Mouse (Mus musculus): ENCODE data around the gene Acvr1. TPM values are rescaled to one million over a fixed set of nuclear protein-coding genes. Genes with fewer than 3 reads are reported as not detected.

The Acvr1 gene
- polyA plus RNA-seq, 1 experiment from 2014 or later: 5.5 TPM

DNA sequence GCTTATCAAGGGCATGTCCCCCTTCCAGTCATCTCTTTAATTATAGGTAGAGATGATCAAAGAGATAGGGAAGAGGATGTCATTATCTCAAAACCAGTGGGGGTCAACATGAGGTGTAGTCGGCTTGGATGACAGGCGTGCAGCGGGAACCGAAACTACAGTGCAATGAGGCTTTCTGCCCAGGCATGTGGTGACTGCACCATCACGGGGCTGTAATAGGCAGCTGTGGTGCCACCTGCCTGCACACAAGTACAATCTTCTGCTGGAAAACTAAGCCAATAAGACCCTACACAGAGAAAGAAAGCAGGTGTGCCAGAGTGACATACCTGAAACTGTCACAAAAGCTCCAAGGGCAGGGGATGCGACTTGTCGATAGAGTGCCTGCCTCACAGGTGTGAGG is 96.7 kb downstream of the Acvr1 start:
- Histone ChIP-seq H3K4me3 (replicated peaks; ENCODE audit: low read depth, low read length) (no peak overlapping the region), H3K4me1 (replicated peaks; ENCODE audit: insufficient read depth, low read length) (no peaks in the 10 kb centered on the region), H3K27me3 (ENCODE audit: insufficient read depth, low read length) (no peaks in the 10 kb centered on the region), H3K9me3 (replicated peaks; ENCODE audit: low read length) (peaks cover 6% of the 10 kb centered on the region; the same call in 1 of the 2 replicates), H3K9ac (ENCODE audit: low read depth, low read length) (no peak overlapping the region), H3K36me3 (ENCODE audit: insufficient read depth, low read length) (peaks cover 30% of the 10 kb centered on the region), H3K27ac (no peak overlapping the region), H3K4me2 (ENCODE audit: low read length) (no peak overlapping the region)
- DNase-seq (ENCODE audit: low spot score): no peak
- ATAC-seq (replicated peaks; ENCODE audit: low FRiP score, low read depth): no peak
- 93% methylated on average over 7 of the region's 7 CpGs for WGBS
- no peak for TF ChIP-seq CTCF (IDR thresholded peaks at IDR 0.05; ENCODE audit: low read depth)

DNA sequence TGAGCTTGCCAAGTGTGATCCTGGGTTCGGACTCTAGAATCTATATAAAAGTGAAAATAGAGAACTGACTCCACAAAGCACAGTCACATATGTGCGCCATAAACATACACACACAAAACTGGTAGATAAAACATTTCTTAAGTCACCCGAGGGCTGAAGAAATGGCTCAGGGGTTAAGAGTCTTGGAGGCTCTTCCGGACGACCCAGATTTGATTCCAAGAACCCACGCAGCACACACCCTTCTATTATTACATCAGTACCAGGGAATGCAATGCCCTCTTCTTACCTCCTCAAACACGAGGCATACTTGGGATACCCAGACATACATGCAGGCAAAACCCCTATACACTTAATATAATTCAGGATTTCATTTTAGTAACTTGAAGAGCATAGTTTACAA is 97.1 kb downstream of the Acvr1 start, which contains the start of gene Gm17409:
TSS of gene Gm17409 (plus strand) at position 301 of the 400 bp plus-strand sequence.
- 86% methylated on average over 7 of the region's 7 CpGs for WGBS
- TF ChIP-seq CTCF (IDR thresholded peaks at IDR 0.05; ENCODE audit: low read depth): no peak
- no peak within 1 kb of the TSS for H3K9ac ChIP-seq (ENCODE audit: low read depth, low read length)
- ATAC-seq (replicated peaks; ENCODE audit: low FRiP score, low read depth) (no peak), DNase-seq (ENCODE audit: low spot score) (no peak)
- no peak within 1 kb of the TSS for H3K27ac ChIP-seq
- H3K36me3 ChIP-seq (ENCODE audit: insufficient read depth, low read length): peaks cover 32% of the 10 kb centered on the region
- peaks cover 6% of the 10 kb centered on the region; the same call in 1 of the 2 replicates for H3K9me3 ChIP-seq (replicated peaks; ENCODE audit: low read length)
- no peak within 1 kb of the TSS for H3K4me3 ChIP-seq (replicated peaks; ENCODE audit: low read depth, low read length)
- no peak within 1 kb of the TSS for H3K4me2 ChIP-seq (ENCODE audit: low read length)
- no peaks in the 10 kb centered on the region for H3K27me3 ChIP-seq (ENCODE audit: insufficient read depth, low read length)
- H3K4me1 ChIP-seq (replicated peaks; ENCODE audit: insufficient read depth, low read length): no peaks in the 10 kb centered on the region

DNA sequence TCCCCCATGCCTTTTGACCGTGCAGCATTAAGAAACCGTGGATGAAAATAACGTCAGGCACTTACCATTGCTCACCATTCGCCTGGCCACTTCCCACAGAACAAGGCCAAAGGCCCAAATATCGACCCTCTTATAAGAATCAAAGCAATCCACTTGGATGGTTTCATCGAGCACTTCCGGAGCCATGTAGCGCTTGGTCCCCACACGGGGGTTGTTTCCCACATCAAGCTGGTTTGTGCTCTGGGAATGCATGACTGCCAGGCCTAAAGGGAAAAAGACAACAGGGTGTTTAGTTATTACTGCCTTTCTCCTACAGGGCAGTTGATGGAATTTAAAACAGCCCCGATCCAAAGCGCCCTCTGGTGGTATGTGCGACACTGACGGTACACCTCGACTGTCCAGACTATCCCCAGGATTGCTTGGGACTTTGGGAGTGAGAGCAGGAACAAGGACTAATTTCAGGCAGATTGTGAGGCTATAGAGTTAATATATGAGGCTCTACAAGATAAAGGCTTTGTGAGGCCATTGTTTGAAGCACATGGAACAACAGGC is 108.1 kb downstream of the Acvr1 start:
- Histone ChIP-seq H3K36me3 (ENCODE audit: insufficient read depth, low read length) (peaks cover 15% of the 10 kb centered on the region; the same call in 1 of the 2 replicates), H3K27me3 (ENCODE audit: insufficient read depth, low read length) (no peaks in the 10 kb centered on the region), H3K4me3 (replicated peaks; ENCODE audit: low read depth, low read length) (no peak overlapping the region), H3K4me1 (replicated peaks; ENCODE audit: insufficient read depth, low read length) (no peaks in the 10 kb centered on the region), H3K4me2 (ENCODE audit: low read length) (no peak overlapping the region), H3K27ac (no peak overlapping the region), H3K9ac (ENCODE audit: low read depth, low read length) (no peak overlapping the region), H3K9me3 (replicated peaks; ENCODE audit: low read length) (no peaks in the 10 kb centered on the region)
- TF ChIP-seq CTCF (IDR thresholded peaks at IDR 0.05; ENCODE audit: low read depth): peak; percentile 56
- 89% methylated on average over 14 of the region's 14 CpGs for WGBS
- ATAC-seq (replicated peaks; ENCODE audit: low FRiP score, low read depth) (no peak), DNase-seq (ENCODE audit: low spot score) (no peak)

DNA sequence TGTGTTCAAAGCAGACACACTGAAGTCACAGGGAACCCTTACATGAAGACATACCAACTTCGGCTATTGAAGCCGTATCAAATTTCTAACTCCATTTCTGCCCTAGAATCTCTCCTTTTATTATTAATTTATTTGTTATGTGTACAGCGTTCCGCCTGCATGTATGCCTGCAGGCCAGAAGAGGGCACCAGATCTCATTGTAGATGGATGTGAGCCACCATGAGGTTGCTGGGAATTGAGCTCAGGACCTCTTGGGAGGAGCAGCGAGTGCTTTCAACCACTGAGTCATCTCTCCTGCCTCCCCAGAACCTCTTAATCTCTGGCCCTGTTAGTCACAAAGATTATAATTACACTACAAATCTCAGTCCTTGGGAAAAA is 109.5 kb downstream of the Acvr1 start:
- Histone ChIP-seq H3K27me3 (ENCODE audit: insufficient read depth, low read length) (no peaks in the 10 kb centered on the region), H3K27ac (no peak overlapping the region), H3K9ac (ENCODE audit: low read depth, low read length) (no peak overlapping the region), H3K4me3 (replicated peaks; ENCODE audit: low read depth, low read length) (no peak overlapping the region), H3K4me2 (ENCODE audit: low read length) (no peak overlapping the region), H3K4me1 (replicated peaks; ENCODE audit: insufficient read depth, low read length) (no peaks in the 10 kb centered on the region), H3K36me3 (ENCODE audit: insufficient read depth, low read length) (peaks cover 12% of the 10 kb centered on the region; the same call in 1 of the 2 replicates), H3K9me3 (replicated peaks; ENCODE audit: low read length) (no peaks in the 10 kb centered on the region)
- TF ChIP-seq CTCF (IDR thresholded peaks at IDR 0.05; ENCODE audit: low read depth): peak; percentile 43
- ATAC-seq (replicated peaks; ENCODE audit: low FRiP score, low read depth) (no peak), DNase-seq (ENCODE audit: low spot score) (no peak)
- WGBS: 97% methylated on average over 5 of the region's 5 CpGs

DNA sequence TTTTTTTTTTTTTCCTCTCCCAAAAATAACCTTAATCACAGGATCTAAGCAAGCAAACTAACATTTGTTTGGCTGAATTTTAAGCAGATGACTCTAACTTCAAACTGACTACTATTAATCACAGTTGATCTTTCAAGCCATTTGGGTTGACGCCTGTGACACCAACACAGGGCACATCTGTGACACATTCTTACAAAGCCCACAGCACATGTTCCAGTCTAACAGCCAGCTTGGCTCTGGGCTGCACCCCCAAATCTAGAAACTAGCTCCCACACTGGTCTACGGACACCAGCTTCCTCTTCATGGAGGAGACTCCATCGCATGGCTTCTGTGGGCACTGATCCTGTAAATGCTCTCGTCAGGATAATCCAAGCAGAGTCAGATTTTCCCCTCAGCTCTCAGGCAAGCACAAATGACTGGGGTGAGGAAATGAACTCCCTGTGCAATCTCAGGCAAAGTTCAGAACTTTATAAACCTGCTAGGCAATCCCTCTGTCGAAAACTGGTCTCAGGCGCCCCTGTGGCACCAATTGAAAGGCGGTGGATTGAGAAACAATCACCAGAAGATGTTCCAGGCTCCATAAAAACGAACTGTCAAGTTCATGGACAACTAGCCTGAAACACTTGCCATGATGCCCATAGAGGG is 110.0 kb downstream of the Acvr1 start:
- TF ChIP-seq CTCF (IDR thresholded peaks at IDR 0.05; ENCODE audit: low read depth): no peak
- WGBS: 82% methylated on average over 8 of the region's 8 CpGs
- Histone ChIP-seq H3K4me1 (replicated peaks; ENCODE audit: insufficient read depth, low read length) (no peaks in the 10 kb centered on the region), H3K9me3 (replicated peaks; ENCODE audit: low read length) (no peaks in the 10 kb centered on the region), H3K27me3 (ENCODE audit: insufficient read depth, low read length) (no peaks in the 10 kb centered on the region), H3K4me2 (ENCODE audit: low read length) (no peak overlapping the region), H3K36me3 (ENCODE audit: insufficient read depth, low read length) (peaks cover 12% of the 10 kb centered on the region; the same call in 1 of the 2 replicates), H3K27ac (no peak overlapping the region), H3K4me3 (replicated peaks; ENCODE audit: low read depth, low read length) (no peak overlapping the region), H3K9ac (ENCODE audit: low read depth, low read length) (no peak overlapping the region)
- DNase-seq (ENCODE audit: low spot score): no peak
- ATAC-seq (replicated peaks; ENCODE audit: low FRiP score, low read depth): no peak

DNA sequence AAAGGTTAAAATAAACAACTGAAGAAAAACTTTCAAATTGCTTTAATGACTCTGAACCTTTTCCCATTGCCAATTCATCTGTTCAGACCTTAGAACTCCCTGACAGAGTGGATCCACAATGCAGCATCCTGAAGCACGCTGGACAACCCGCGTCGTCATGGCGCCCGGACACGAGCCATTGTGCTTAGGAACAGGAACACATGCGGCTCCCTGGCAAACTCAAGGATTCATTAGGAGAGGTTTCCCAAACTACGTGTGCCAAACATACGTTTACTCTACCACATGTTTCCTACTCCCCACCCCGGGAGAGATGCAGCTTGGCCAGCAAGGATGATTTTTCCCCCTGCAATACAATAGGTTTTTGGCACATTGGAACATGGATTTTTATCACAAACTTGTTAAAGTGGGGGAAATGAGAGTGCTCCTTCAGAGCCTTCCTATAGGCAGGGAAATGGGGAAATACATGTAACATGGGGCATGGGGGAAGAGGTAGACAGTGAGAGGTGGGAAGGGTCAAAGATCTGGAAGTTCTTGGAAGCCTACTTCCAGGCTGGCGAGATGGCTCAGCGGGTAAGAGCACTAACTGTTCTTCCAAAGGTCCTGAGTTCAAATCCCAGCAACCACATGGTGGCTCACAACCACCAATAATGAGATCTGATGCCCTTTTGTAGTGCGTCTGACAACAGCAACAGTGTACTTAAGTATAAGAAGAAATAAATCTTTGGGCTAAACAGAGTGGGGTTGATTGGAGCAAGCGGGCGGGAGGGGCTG is 112.7 kb downstream of the Acvr1 start:
- WGBS: 90% methylated on average over 16 of the region's 16 CpGs
- H3K4me3 ChIP-seq (replicated peaks; ENCODE audit: low read depth, low read length): no peak overlapping the region
- 0 out of 2 replicates have a peak, but pooled peaks cover 12% of the 10 kb centered on the region for H3K36me3 ChIP-seq (ENCODE audit: insufficient read depth, low read length)
- H3K4me1 ChIP-seq (replicated peaks; ENCODE audit: insufficient read depth, low read length): no peaks in the 10 kb centered on the region
- H3K27me3 ChIP-seq (ENCODE audit: insufficient read depth, low read length): no peaks in the 10 kb centered on the region
- DNase-seq (ENCODE audit: low spot score) (no peak), ATAC-seq (replicated peaks; ENCODE audit: low FRiP score, low read depth) (no peak)
- H3K4me2 ChIP-seq (ENCODE audit: low read length): no peak overlapping the region
- no peak for TF ChIP-seq CTCF (IDR thresholded peaks at IDR 0.05; ENCODE audit: low read depth)
- no peaks in the 10 kb centered on the region for H3K9me3 ChIP-seq (replicated peaks; ENCODE audit: low read length)
- no peak overlapping the region for H3K27ac ChIP-seq
- H3K9ac ChIP-seq (ENCODE audit: low read depth, low read length): no peak overlapping the region
